Mouse (Mus musculus) ovary, postnatal 10 days (tissue): ENCODE measurements around the gene Zdhhc19.

ENCODE experiments used
- DNase-seq: peaks from one replicate; pipeline ENCODE4 v3.0.0; 2022; ENCODE audit warnings: low spot score

Zdhhc19 gene

DNA sequence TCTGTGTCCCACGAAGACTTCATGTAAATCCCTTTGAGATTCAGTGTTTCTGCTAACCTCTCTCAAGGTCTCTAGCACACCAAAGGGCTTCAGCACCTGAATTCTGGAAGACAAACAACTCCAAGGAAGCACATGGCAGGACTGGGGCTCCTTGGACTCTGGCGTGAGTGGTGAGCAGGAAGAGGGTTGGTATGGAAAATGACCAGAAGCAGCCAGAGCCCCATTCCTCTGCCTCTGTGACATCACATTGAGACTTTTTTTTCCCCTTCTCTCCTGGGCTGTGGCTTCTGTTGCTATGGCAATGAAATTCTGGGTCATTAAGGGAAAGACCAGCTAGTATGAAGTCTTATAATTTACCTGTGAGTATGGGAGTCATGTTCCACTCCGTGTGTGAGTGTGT lies at the start of gene Zdhhc19:
Gene Zdhhc19, plus strand, starts transcription at position 301 of the 400 bp plus-strand sequence.
- no peak for DNase-seq

DNA sequence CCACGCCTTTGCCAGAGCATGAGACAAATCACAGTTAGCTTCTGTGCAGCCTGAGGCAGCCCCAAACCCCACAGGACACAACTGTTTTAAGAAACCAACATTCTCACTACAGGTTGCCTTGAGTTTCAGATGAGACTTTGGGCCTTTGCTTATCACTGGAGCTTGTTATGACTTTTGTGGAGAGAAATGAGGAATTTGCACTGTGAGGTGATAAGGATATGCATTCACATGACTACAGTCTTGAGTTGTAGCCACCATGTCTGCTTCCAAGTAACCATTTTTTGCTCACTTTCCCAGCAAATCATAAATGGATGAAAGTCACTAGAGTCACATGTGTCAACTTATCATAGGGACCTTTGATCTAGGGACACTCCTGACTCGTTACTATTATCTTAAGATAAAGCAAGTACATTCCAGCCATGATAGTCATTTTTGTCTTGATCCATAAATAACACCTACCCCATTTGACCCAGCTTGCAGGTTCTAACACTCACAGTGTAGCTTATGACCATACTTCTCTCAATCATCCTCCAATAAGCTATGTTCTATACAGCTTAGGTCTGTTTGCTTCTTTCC lies 49.4 kb upstream of the Zdhhc19 start:
- DNase-seq, result no peak

DNA sequence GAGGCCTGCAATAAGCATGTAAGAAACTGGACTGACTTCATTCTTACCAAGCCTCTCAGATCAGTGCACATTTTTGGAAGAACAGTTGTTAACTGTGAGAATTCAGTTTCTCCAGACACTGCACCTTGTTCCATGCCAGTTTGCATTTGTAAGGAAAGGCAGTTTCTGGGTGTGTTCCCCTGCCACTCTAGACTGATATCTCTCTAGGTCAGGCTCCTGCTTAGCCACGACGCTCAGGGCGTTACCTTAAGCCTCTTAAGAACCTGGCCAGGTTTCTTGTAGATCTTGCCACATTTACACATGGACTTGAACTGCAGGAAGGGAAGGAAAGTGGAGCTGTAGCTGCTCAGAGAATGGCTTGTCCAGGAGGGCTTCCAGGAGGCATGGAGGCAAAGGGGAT lies 46.4 kb upstream of the Zdhhc19 start:
- DNase-seq, result no peak

DNA sequence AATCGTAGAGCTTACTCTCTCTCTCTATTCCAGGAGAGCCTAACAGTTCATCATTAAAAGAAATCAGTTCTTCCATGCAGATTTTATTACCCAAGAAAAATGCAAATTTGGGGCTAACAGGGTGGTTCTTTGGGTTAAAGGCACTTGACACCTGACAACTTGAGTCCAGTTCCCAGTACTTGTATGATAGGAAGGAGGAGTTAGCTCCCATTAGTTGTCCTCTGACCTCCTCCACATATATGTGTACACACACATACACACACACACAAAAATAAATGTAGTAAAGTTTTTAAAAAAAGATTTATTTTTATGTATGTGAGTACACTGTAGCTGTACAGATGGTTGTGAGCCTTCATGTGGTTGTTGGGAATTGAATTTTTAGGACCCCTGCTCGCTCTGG lies 45.9 kb upstream of the Zdhhc19 start:
- DNase-seq, result no peak

DNA sequence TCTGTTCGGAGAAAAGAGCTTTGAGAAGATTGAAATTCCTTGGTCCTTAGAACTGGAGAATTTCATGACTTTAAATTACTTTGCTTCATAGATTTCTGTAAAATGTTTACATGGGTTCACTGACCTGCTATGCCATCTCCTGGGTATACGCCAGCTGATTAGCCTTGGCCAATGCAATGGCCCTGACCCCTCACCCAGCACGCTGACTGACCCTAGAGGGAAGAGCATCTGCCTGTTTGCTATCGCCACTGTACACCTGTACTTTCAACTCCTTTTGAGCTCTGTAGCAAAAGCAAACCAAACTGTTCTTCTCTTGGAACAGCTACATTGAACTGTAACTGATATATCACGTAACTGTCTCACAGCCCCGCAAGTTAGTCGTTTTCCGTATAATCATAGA lies 43.0 kb upstream of the Zdhhc19 start:
- DNase-seq, result no peak

DNA sequence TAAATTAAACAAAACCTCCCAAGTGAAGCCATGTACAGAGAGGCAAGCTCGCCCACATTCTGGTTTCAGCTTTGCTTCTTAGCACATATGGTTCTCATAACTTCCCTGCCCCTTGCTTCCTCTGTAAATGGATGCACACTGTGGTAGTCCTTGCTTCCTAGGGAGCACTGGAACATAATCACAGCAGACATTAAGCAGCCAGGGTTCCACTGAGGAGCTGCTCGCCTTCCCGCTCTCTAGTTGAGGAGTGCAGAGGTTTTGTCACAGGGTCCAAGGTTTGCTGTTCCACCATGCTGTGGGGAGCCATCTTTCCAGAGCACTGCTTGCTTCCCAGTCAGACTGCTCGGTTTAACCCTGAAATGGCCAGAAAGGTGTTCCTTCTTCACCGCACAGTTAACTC lies 41.4 kb upstream of the Zdhhc19 start:
- DNase-seq, result no peak

DNA sequence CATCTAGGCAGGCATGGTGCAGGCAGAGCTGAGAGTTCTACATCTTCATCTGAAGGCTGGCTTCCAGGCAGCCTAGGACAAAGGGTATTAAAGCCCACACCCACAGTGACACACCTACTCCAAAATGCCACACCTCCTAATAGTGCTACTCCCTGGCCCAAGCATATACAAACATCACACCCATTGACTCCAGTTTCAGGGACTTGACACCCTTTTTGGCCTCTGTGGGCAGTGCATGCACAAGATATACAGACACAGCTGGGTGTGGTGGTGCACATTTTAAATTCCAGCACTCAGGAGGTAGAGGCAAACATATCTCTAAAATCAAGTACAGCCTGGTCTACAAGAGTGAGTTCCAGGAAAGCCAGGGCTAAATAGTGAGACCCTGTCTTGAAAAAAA lies 40.0 kb upstream of the Zdhhc19 start:
- DNase-seq, result no peak

DNA sequence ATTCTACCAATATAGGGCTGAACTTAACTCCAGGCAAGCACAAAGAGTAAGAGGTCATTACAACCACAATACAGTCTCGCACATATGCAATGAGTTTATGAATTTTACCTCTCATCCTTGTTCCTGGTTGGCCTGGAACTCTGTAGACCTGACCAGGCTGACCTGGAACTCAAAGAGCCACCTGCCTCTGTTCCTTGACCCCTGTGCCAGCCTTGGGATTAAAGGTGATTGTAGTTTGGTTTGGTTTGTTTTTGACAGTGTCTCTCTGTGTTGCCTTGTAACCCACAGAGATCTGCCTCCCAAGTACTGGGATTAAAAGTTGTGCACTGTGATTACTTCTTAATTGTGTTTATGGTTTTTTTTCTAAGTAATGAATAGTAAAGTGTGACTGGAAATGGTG lies 39.3 kb upstream of the Zdhhc19 start:
- DNase-seq, result no peak

DNA sequence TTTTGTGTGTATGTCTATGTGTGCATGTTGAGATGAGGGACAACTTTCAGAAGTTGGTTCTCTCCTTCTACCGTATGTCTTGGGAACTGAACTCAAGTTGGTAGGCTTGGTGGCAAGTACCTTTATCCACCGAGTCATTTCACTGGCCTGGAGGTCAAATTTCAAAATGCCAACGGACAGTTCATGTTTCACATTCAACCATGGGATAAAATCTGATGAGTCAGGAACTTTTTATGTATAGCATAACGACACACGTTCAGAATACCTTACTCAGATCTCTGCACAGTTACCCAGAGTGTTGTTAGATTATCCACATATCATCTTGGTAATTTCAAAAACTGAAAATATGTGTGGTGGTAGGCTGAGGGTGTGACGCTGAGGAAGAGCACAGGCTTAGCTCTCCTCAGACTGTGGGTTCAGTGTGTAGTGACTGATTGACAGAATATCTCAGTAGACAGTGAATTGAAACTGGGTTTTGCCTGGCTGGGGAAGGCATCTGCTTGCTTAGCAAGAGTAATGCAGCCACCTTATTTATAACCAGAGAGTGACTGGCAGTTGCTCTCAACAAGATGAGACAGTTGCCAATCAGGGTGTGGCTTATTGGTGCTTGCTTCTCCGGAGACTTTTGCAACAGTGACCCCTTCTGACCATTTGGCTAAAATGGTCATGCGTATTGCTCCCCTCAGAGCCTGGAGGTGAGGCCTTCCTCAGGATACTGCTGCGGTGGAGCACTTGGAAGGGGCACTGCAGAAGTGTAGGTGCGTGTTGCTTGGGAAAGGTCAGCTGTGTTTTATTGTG lies 38.3 kb upstream of the Zdhhc19 start:
- no peak for DNase-seq

DNA sequence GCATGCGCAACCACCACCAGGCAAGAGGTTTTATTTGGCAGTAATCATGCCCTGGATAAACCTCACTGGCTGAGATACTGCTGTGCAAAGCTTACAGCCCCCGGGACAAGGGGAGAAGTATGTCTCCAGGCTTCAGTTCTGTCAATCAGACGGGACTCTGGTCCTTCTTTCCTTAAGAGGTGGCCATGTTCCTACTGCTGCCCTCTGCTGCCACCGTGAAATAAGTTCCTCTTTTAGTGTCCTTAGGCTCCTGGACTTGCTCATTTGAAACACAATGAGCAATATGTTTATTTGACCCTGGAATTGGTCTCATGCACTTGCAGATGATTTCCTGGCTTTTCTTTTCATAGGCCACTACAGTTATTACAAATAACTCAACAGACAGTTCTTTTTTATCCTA lies 35.5 kb upstream of the Zdhhc19 start:
- no peak for DNase-seq

DNA sequence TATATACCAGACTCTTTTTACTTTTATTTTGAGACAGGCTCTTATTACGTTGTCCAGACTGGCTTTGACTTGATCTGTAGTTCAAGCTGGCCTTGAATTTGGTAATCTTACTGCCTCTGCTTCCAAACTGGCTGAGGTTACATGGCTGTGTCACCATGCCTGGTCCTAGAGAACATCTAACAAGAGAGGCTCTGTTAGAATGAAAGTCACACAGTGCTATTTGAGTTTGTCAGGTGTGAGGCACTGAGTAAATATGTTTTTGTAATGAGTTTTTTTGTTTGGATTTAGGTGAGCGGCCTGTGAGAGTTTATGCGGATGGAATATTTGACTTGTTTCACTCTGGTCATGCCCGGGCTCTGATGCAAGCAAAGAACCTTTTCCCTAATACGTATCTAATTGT lies 34.4 kb upstream of the Zdhhc19 start:
- DNase-seq, result no peak

DNA sequence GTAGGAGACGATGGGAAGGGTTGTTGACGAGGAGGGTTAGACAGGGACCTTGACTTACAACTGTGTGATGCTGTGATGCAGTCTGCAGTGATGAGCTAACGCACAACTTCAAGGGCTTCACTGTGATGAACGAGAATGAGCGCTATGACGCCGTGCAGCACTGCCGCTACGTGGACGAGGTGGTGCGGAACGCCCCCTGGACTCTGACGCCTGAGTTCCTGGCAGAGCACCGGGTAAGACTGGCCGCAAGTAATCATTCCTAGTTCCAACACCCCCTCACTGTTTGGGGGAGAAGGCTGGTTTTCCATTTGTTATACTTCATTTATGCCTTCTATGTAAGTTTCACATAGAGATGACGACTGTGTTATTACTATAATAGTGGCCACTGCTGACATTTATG lies 33.1 kb upstream of the Zdhhc19 start:
- no peak for DNase-seq

DNA sequence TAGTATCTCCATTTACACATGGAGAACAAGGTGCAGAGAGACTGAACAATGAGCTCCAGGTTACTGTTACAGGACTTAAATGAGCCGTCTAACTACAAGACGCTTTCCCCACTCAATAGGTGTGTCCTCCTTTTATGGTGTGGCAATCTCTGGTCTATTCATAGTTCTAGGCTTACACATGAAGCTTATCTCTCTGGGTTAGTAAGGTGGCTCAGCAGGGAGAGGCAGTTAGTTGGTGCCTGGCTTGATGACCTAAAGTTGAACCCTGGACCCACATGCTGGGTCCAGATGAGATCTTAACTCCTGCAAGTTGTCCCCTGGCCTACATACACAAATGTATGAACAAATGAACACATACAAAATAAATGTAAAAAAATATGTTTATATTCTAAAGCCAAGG lies 32.6 kb upstream of the Zdhhc19 start:
- no peak for DNase-seq

DNA sequence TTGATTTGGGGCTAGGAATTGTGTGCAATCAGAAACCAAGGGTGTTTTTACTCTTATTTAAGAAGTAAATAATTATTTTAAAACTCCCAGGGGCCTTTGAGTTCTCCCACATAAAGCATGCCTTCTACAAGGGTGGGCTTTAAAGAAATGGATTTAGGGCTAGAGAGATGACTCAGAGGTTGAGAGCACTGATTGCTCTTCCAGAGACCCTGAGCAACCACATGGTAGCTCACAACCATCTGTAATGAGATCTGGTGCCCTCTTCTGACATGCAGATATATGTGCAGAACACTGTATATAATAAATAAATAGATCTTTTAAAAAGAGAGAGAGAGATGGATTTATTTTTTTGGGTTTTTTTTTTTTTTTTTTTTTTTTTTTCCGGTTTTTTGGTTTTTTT lies 31.2 kb upstream of the Zdhhc19 start:
- DNase-seq, result no peak

DNA sequence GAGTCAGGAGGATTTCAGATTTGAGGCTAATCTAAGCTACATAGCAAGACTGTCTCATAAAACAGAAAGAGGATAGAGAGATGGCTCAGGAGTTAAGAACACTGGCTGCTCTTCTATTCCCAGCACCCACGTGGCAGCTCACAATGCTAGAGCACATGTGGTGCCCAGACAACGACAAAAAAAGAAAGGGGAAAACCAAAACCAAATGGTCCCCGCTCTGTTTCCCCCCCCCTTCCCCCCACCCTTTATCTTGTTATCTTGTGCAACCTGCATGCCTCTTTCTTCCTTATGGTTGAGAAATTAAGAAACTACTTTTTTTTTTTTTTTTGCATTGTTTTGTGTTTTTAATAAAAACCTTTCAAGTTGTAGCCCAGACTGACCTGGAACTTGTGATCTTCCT lies 27.6 kb upstream of the Zdhhc19 start:
- DNase-seq, result no peak

DNA sequence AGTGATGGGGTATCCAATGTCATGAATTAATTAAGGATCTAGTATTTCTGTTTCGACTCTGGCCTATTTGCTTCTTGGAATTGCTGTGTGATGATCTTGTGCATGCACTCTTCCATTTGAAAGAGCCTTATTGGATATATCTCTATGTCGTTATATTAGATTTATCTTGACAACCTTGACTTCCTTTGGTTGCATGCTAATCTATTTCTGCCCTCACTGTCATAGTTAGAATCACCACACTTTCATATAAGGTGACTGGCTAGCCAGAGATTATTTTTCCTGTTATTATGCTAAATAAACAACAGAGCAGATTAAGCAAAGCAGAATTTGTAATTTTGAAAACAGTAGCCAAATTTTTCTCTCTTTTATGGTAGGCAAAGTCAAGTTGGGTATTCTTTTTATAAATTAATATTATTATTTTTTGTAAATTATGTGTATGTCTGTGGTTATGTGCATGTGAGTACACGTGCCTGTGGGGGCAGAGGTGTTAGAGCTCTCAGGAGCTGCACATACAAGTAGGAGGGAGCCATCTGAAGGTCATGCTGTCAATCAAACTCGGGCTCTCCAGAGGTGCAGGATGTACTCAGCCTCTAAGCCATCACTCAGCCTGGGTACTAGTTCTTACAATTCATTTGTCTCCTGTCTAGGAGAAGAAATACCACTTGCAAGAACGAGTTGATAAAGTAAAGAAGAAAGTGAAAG lies 26.5 kb upstream of the Zdhhc19 start:
- no peak for DNase-seq

DNA sequence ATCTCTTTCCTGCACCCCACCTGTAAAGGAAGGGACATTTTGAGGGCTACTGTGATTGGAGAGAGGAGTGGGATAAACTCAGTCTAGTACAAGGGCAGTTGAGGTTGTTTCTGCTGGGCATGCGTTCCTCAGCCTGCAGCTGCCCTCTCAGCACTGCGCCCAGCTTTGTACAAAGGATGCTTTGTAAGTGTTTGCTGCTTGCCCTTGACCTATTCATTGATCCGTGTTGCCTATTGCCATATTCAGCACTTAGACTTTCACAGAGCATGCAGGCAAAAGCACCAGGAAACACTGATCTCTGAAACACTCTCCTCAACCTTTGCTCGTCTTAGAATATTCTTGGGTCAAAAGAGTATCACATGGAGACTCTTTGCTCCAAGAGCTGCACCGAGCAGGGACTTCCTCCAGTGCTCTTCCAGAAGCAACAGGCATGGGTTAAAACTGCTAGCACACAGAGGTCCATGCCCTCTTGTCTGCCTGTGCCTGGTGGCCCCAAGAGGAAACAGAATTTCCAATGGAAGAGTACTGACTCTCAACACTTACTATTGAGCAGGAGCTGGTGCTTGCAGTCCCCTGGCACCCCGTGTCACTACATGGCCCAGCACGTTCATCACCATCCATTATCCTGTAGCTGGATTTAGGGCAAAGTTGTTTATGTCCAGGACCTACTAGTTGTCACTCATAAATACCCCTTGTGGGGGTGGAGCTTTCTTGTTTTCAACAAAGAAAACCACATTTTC lies 23.6 kb upstream of the Zdhhc19 start:
- DNase-seq, result no peak

DNA sequence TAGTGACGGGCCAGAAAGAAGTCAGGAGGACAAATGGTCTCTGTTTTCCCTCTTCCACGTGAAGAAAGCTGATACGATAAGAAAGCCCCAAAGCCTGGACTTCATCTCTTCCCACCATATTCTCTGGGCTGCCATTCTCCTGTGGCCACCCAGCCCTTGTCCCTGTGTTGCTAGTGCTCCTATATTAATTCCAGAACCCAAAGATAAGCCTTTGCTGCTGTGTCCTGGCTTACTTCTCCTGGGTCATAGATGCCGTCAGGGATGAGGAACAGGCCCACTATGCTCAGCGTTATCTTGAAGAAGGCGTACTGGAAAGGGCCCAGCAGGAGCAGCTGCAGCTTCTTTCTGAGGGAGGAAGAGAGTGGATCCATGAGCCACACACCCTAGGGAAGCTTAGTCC lies 18.8 kb upstream of the Zdhhc19 start:
- DNase-seq, result no peak

DNA sequence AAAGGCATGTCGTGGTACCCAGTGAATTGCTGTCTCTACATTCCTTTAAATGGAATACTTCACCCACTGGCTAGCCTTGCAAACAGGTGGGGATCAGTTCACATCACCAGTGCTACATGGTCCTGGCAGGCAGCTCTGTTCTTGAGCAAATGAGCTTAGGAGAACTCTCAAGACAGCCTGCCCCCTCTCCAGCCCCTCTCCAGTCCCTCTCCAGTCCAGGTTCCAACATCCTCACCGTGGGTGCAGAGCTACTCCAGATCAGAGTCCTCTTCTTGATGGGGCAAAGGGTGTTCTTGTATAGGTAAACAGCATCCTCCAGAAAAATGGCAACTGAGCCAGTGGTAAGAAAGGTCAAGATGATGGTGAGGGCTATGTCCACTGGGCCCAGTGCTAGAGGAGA lies 16.6 kb upstream of the Zdhhc19 start:
- DNase-seq, result no peak

DNA sequence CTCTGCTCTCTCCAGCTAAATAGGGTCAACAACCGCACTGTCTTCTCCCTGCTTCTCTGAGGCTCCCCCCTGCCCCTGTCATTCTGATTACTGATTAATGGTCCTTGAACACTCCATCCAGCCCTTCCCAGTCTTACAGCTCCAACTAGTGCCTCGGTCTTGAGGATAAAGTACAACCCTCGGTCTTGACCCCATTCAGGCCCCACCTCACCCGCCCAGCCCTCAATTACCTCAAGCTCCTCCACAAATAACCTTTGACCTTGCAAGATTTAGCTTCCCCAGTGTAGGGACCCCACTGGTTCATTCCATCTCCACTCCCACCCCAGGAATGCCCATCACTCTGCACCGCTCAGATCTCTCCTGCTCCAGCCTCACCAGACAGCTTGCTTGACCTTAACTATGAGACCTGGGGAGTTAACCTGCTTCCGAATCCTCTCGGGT lies 11.6 kb upstream of the Zdhhc19 start:
- DNase-seq, result no peak

DNA sequence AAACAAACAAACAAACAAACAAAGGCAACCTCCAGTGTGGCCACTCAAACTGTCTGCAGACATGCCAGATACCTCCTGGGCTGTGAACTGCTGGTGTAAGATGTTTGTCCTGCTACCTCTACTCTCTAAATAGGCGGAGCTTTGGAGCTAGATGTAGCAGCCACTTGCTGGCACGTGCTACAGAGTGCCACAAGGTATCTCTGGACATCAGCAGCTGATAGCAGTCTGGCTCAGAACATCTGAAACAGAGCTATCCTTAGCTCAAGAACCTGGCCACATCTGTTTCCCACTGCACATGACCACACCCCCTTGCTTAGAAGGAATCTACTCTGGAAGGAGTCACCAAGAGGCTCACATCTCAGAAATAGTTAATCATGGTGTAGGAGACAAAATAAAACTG lies 10.9 kb upstream of the Zdhhc19 start:
- DNase-seq, result no peak

DNA sequence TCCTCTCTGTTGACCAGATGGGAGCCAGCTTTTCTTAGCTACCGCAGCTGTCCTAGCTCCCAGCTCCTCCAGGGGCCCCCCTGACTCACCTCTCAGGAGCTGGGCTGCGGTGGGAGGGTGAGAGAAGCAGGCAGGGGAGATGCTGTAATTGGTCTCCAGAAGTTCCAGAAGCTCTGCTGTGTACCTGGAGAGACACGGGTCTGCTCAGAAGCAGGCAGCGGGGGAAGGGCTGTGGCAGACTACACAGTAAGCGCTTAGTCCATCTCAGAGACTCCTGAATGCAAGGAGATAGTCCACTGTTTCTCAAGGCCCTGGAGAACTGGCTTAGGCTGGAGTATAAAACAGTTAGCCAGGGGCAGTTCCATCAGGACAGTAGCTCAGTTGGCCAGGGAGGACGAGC lies 10.0 kb upstream of the Zdhhc19 start:
- DNase-seq, result no peak
